Mouse (Mus musculus) olfactory bulb, adult 2 months (tissue): ENCODE measurements around the gene Unc50.

Source experiments
- CTCF ChIP-seq: fragments of 200-500 bp; IDR thresholded peaks from 2 replicates; pipeline ENCODE4 v1.5.1; 2012; ENCODE audit warnings: low read depth, mild to moderate bottlenecking, low read length, moderate library complexity; ENCODE audit not compliant: insufficient read depth
- POLR2A ChIP-seq: fragments of 200-500 bp; IDR thresholded peaks from 2 replicates; pipeline ENCODE4 v1.6.1; 2012; ENCODE audit warnings: mild to moderate bottlenecking, low read depth, low read length, moderate library complexity; ENCODE audit not compliant: insufficient read depth

DNA sequence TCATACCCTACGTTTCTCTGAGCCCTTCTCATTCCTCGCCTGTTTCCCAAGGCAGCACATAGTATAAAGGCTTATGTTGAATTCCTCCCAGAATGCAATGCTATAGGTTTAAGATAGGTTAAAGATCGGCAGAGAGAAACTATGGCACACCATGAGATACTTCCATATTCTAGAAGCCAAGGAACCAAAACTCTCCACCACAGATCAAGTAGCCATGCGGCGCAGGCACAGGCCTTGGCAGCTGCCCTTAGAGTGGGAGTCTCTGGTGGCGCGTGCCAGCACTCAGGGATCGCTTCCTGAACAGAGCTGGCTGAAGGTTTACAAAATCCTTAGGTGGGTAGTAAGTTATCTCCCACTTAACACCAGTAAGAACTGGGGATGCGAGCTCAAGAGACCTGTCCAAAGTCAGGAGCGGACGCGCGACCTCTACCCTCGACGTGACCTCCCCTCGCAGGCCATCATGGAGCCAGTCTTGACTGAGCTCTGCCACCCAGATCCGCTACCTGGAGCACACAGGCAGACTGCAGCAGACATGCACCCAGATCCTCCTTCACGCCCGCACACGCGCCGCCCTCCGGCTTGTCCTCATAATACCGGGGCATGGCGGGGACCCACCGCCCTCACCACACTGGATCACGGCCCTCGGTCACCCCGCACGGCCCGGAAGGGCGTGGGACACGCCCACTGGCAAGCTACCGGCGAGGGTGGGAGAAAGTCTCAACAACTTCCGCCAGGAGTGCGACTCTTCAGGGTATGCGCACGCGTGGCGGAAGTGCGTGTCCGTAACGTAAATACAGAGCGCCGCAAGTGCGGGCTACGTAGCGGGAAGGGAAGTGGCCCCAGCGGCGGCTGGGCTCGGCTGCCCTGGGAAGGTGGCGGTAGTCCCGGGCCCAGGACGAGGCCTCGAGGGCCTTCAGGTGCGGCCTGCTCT, at the start of gene Unc50, which contains the start of gene Coa5:
- TF ChIP-seq CTCF (0 out of 2 replicates have a peak, but pooled peaks have one; percentile 8), POLR2A (peak; percentile 91)
